Mouse (Mus musculus) embryonic facial prominence, embryonic 15.5 days (tissue): ENCODE measurements around the gene Spp1. TPM values are rescaled to one million over a fixed set of nuclear protein-coding genes. Genes with fewer than 3 reads are reported as not detected.

Experiments
- ATAC-seq: fragments of 200-750 bp; cut with Nextera tagmentation; 2 replicates; pipeline ENCODE4 v1.8.0; 2017; ENCODE audit warnings: low read depth, moderate TSS enrichment; ENCODE audit not compliant: insufficient number of reproducible peaks, low FRiP score, low TSS enrichment
- H3K27ac ChIP-seq: fragments of 300-500 bp; sonication (generic); replicated peaks from 2 replicates; pipeline ENCODE4 v1.5.1; 2015; ENCODE audit warnings: mild to moderate bottlenecking, inconsistent platforms
- H3K27me3 ChIP-seq: fragments of 300-500 bp; sonication (generic); 2 replicates; pipeline ENCODE4 v1.6.1; 2015; ENCODE audit warnings: inconsistent platforms
- H3K36me3 ChIP-seq: fragments of 300-500 bp; sonication (generic); 2 replicates; pipeline ENCODE4 v1.6.1; 2015; ENCODE audit warnings: mild to moderate bottlenecking, inconsistent platforms
- H3K4me1 ChIP-seq: fragments of 300-500 bp; sonication (generic); 2 replicates; pipeline ENCODE4 v1.6.1; 2015; ENCODE audit warnings: inconsistent platforms
- H3K4me2 ChIP-seq: fragments of 300-500 bp; sonication (generic); replicated peaks from 2 replicates; pipeline ENCODE4 v1.6.1; 2015; ENCODE audit warnings: mild to moderate bottlenecking, inconsistent platforms
- H3K4me3 ChIP-seq: fragments of 300-500 bp; sonication (generic); replicated peaks from 2 replicates; pipeline ENCODE4 v1.5.1; 2015; ENCODE audit warnings: mild to moderate bottlenecking, inconsistent platforms
- H3K9ac ChIP-seq: fragments of 300-500 bp; sonication (generic); 2 replicates; pipeline ENCODE4 v1.6.1; 2015; ENCODE audit warnings: inconsistent platforms
- H3K9me3 ChIP-seq: fragments of 300-500 bp; sonication (generic); replicated peaks from 2 replicates; pipeline ENCODE4 v1.6.1; 2016; ENCODE audit warnings: inconsistent platforms
- WGBS: fragments of 180-500 bp; shearing (Covaris S2); methylation state at CpG from one replicate; pipeline ENCODE4 v1.1.7; 2015; 5-methylcytosine and 5-hydroxymethylcytosine counted together
- polyA plus RNA-seq: library from polyadenylated mRNA; unstranded; fragments of >200 nt; fragmentation: Nextera tagmentation; extraction: Ambion mirVana; gene quantifications from 2 replicates; pipeline ENCODE4 v1.2.1, GENCODE M21; 2015

The Spp1 gene
- polyA plus RNA-seq, 1 experiment from 2014 or later, result 448 TPM

DNA sequence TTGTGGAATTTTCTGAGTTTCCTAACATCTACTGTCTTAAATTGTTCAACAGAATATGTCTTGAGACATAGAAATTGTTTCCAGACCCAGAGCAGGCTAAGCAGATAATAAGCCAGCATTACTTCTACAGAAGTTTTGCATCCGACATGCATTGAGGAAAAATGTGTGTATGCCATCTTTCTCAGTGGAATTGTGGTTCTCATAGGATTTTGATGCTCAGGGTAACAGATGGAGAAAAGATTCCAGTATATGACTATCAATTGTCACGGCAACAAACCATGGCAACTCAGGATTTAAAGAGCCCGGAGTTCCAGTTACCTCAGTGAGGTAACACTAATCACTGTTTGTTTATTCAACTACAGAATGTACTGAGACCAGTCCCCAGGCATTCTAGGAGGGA lies 29.9 kb upstream of the Spp1 start:
- Histone ChIP-seq H3K27ac (0 out of 2 replicates have a peak overlapping the region, but pooled peaks have one; percentile 0), H3K4me2 (no peak overlapping the region), H3K4me3 (no peak overlapping the region), H3K36me3 (no peaks in the 10 kb centered on the region), H3K9me3 (no peaks in the 10 kb centered on the region), H3K4me1 (peaks cover 41% of the 10 kb centered on the region), H3K27me3 (no peaks in the 10 kb centered on the region), H3K9ac (no peak overlapping the region)
- ATAC-seq, result 0 out of 2 replicates have a peak, but pooled peaks have one; percentile 12
- 21% methylated on average over 3 of the region's 3 CpGs for WGBS

DNA sequence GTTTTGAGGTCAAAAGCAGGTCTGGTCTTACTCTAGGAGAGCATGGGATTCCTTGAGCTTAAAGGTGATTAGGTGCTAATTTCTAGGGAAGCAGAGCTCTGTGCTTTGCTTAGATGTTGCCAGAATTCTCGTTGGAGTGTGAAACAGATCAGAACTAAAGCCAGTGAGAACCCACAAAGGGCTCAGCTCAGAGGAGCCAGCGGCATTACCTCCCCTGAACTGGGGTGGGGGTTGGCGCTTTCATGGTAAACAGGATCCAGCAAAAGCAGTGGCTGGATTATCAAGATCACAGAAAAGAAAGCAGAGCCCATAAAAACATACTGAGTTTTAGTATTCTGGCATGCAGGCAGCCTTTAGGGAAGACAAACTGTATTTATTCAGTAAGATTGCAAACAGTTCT lies 28.2 kb upstream of the Spp1 start:
- Histone ChIP-seq H3K4me2 (no peak overlapping the region), H3K36me3 (no peaks in the 10 kb centered on the region), H3K27ac (peak overlapping the region; percentile 60; the same call in 1 of the 2 replicates), H3K4me3 (no peak overlapping the region), H3K4me1 (peaks cover 41% of the 10 kb centered on the region), H3K9ac (no peak overlapping the region), H3K9me3 (no peaks in the 10 kb centered on the region), H3K27me3 (no peaks in the 10 kb centered on the region)
- no peak for ATAC-seq
- 12% methylated on average over 3 of the region's 3 CpGs for WGBS

GRCm38 (mm10) chr5:104407541-104408231 lies 27.2 kb upstream of the Spp1 start:
- WGBS, result 26% methylated on average over 2 of the region's 2 CpGs
- Histone ChIP-seq H3K27me3 (no peaks in the 10 kb centered on the region), H3K4me3 (no peak overlapping the region), H3K36me3 (no peaks in the 10 kb centered on the region), H3K4me2 (no peak overlapping the region; the same call in 1 of the 2 replicates), H3K27ac (peak overlapping the region; percentile 89), H3K9ac (no peak overlapping the region), H3K4me1 (peaks cover 41% of the 10 kb centered on the region), H3K9me3 (no peaks in the 10 kb centered on the region)
- ATAC-seq, result 0 out of 2 replicates have a peak, but pooled peaks have one; percentile 20

GRCm38 (mm10) chr5:104408549-104408948 lies 26.4 kb upstream of the Spp1 start:
- H3K4me3 ChIP-seq, result no peak overlapping the region
- no peaks in the 10 kb centered on the region for H3K27me3 ChIP-seq
- no peak for ATAC-seq
- H3K27ac ChIP-seq, result no peak overlapping the region
- 85% methylated on average over 7 of the region's 7 CpGs for WGBS
- no peaks in the 10 kb centered on the region for H3K9me3 ChIP-seq
- no peak overlapping the region for H3K4me2 ChIP-seq
- no peak overlapping the region for H3K9ac ChIP-seq
- no peaks in the 10 kb centered on the region for H3K36me3 ChIP-seq
- H3K4me1 ChIP-seq, result peaks cover 40% of the 10 kb centered on the region

DNA sequence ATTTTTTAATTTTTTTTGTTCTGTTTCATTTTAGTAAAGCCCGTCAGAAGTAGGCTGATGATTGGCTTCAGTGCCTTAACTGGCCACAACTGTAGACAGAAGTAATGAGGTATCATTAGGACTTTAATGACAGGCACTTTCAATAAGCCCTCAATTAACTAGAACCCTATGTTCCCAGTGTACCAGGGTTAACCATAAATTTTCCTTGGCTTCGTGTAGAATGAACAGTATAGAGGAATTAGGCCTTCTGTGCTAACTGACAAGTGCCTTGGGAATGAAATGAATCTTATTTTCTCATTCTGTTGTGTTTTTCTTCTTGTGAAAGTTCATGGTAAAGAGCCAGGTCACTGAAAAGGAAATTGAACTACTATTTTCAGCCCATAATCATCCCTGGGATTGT lies 18.9 kb upstream of the Spp1 start:
- Histone ChIP-seq H3K27ac (no peak overlapping the region), H3K9ac (no peak overlapping the region), H3K27me3 (no peaks in the 10 kb centered on the region), H3K36me3 (no peaks in the 10 kb centered on the region), H3K4me1 (no peaks in the 10 kb centered on the region), H3K9me3 (no peaks in the 10 kb centered on the region), H3K4me3 (no peak overlapping the region), H3K4me2 (no peak overlapping the region)
- WGBS, result 48% methylated on average over 2 of the region's 2 CpGs
- ATAC-seq, result no peak

- no peak overlapping the region for H3K9ac ChIP-seq
- H3K27me3 ChIP-seq, result no peaks in the 10 kb centered on the region; the same call in 1 of the 2 replicates
- no peaks in the 10 kb centered on the region for H3K36me3 ChIP-seq
- no peak overlapping the region for H3K4me3 ChIP-seq
- 74% methylated on average over 3 of the region's 3 CpGs for WGBS
- H3K9me3 ChIP-seq, result no peaks in the 10 kb centered on the region
- no peak overlapping the region for H3K27ac ChIP-seq
- ATAC-seq, result no peak
- H3K4me2 ChIP-seq, result no peak overlapping the region
- no peaks in the 10 kb centered on the region for H3K4me1 ChIP-seq
These were observed 17.9 kb upstream of the Spp1 start for GRCm38 (mm10) chr5:104417028-104417427.

- Histone ChIP-seq H3K9me3 (no peaks in the 10 kb centered on the region), H3K4me2 (no peak overlapping the region), H3K27me3 (no peaks in the 10 kb centered on the region; the same call in 1 of the 2 replicates), H3K4me1 (no peaks in the 10 kb centered on the region), H3K27ac (no peak overlapping the region), H3K9ac (no peak overlapping the region), H3K4me3 (no peak overlapping the region), H3K36me3 (no peaks in the 10 kb centered on the region)
- ATAC-seq, result no peak
- WGBS, result 93% methylated on average over 1 of the region's 1 CpGs
These were observed 17.2 kb upstream of the Spp1 start for GRCm38 (mm10) chr5:104417721-104418120.

DNA sequence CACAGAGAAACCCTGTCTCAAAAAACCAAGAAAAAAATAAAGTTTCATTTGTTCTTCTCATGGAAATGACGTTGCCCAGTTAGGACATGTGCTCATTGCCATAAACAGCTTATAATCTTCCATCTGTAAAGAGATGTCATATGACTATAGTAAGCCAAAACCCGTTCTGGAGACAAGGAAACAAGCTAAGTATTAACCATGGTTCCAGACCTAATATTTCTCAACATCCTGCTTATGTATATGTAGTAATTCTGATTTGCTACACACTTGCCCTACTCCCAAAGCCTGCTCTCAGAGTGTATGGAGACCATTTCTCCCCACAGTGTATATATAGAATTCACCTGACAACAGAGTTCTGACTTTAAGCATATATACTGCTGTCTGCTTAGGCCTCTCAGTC lies 12.9 kb upstream of the Spp1 start:
- H3K9ac ChIP-seq, result no peak overlapping the region
- no peak overlapping the region for H3K27ac ChIP-seq
- no peak for ATAC-seq
- H3K4me1 ChIP-seq, result no peaks in the 10 kb centered on the region
- H3K4me2 ChIP-seq, result no peak overlapping the region
- no peaks in the 10 kb centered on the region for H3K36me3 ChIP-seq
- no peaks in the 10 kb centered on the region; the same call in 1 of the 2 replicates for H3K27me3 ChIP-seq
- no peak overlapping the region for H3K4me3 ChIP-seq
- WGBS, result 63% methylated on average over 2 of the region's 2 CpGs
- no peaks in the 10 kb centered on the region for H3K9me3 ChIP-seq

DNA sequence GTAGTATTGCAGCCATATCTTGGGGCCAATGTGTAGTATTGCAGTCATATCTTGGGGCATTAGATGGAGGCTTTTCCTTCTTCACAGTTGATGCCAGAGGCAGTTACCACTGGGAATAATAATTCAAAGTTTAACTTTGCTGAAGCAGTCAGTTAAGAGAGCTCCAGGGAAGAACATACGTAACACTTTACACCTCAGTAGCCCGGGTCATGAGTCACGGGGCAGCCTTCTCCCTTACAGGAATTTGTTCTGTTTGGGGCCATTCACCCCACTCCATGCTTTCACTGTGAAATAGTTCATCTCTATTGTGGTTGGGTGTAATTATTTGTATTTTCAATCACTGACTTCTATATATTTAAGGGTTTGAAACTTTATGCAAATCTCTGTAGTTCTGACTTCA lies 11.1 kb upstream of the Spp1 start:
- no peaks in the 10 kb centered on the region for H3K4me1 ChIP-seq
- ATAC-seq, result no peak
- no peak overlapping the region for H3K4me3 ChIP-seq
- H3K9me3 ChIP-seq, result no peaks in the 10 kb centered on the region
- no peak overlapping the region for H3K4me2 ChIP-seq
- no peak overlapping the region for H3K27ac ChIP-seq
- no peaks in the 10 kb centered on the region for H3K36me3 ChIP-seq
- 91% methylated on average over 3 of the region's 3 CpGs for WGBS
- H3K27me3 ChIP-seq, result no peaks in the 10 kb centered on the region; the same call in 1 of the 2 replicates
- H3K9ac ChIP-seq, result no peak overlapping the region

- Histone ChIP-seq H3K4me3 (no peak overlapping the region), H3K9ac (no peak overlapping the region), H3K27ac (no peak overlapping the region), H3K4me1 (no peaks in the 10 kb centered on the region), H3K9me3 (no peaks in the 10 kb centered on the region), H3K4me2 (no peak overlapping the region), H3K36me3 (no peaks in the 10 kb centered on the region), H3K27me3 (no peaks in the 10 kb centered on the region; the same call in 1 of the 2 replicates)
- WGBS, result 67% methylated on average over 8 of the region's 8 CpGs
- ATAC-seq, result no peak
These were observed 9.0 kb upstream of the Spp1 start for GRCm38 (mm10) chr5:104425949-104426348.

- Histone ChIP-seq H3K4me1 (no peaks in the 10 kb centered on the region), H3K27ac (no peak overlapping the region), H3K4me3 (no peak overlapping the region), H3K4me2 (no peak overlapping the region), H3K9me3 (no peaks in the 10 kb centered on the region), H3K27me3 (no peaks in the 10 kb centered on the region), H3K36me3 (no peaks in the 10 kb centered on the region), H3K9ac (no peak overlapping the region)
- no peak for ATAC-seq
- 37% methylated on average over 12 of the region's 12 CpGs for WGBS
These were observed 2.0 kb upstream of the Spp1 start for GRCm38 (mm10) chr5:104432886-104433285.
